Mouse (Mus musculus) intestine, embryonic 14.5 days (tissue): Measurements from ENCODE around the gene Otp. TPM values are rescaled to one million over a fixed set of nuclear protein-coding genes. Genes with fewer than 3 reads are reported as not detected.

Experiments used
- ATAC-seq: fragments of 200-750 bp; cut with Nextera tagmentation; replicated peaks from 2 replicates; pipeline ENCODE4 v1.8.0; 2017; ENCODE audit warnings: low read depth, moderate number of reproducible peaks, moderate TSS enrichment, moderate library complexity; ENCODE audit not compliant: low FRiP score, low TSS enrichment
- DNase-seq: peaks from one replicate; pipeline ENCODE4 v3.0.0-alpha.2; 2018; ENCODE audit warnings: low spot score
- H3K27ac ChIP-seq: fragments of 300-500 bp; sonication (generic); 2 replicates; pipeline ENCODE4 v1.5.1; 2014; ENCODE audit warnings: low read depth, mild to moderate bottlenecking, control low read depth
- H3K27me3 ChIP-seq: fragments of 300-500 bp; sonication (generic); replicated peaks from 2 replicates; pipeline ENCODE4 v1.6.1; 2014; ENCODE audit warnings: low read length, control low read depth; ENCODE audit not compliant: control insufficient read depth, insufficient read depth
- H3K36me3 ChIP-seq: fragments of 300-500 bp; sonication (generic); 2 replicates; pipeline ENCODE4 v1.6.1; 2014; ENCODE audit warnings: low read length, control low read depth; ENCODE audit not compliant: control insufficient read depth, insufficient read depth
- H3K4me1 ChIP-seq: fragments of 300-500 bp; sonication (generic); replicated peaks from 2 replicates; pipeline ENCODE4 v1.6.1; 2014; ENCODE audit warnings: low read length, control low read depth, mixed read lengths; ENCODE audit not compliant: control insufficient read depth, insufficient read depth
- H3K4me2 ChIP-seq: fragments of 300-500 bp; sonication (generic); 2 replicates; pipeline ENCODE4 v1.6.1; 2014; ENCODE audit warnings: low read length
- H3K4me3 ChIP-seq: fragments of 300-500 bp; sonication (generic); 2 replicates; pipeline ENCODE4 v1.5.1; 2014; ENCODE audit warnings: low read depth, low read length, control low read depth, mixed read lengths
- H3K9ac ChIP-seq: fragments of 300-500 bp; sonication (generic); 2 replicates; pipeline ENCODE4 v1.6.1; 2014; ENCODE audit warnings: mild to moderate bottlenecking, low read length
- H3K9me3 ChIP-seq: fragments of 300-500 bp; sonication (generic); 2 replicates; pipeline ENCODE4 v1.6.1; 2016; ENCODE audit warnings: low read length, control low read depth; ENCODE audit not compliant: control insufficient read depth
- WGBS: fragments of 180-500 bp; shearing (Covaris S2); extraction: QIAGEN DNeasy Blood & Tissue Kit; methylation state at CpG from one replicate; pipeline ENCODE4 v1.1.7; 2014; 5-methylcytosine and 5-hydroxymethylcytosine counted together
- polyA plus RNA-seq: library from polyadenylated mRNA; unstranded; fragments of >200 nt; fragmentation: Nextera tagmentation; extraction: Ambion mirVana; gene quantifications from 2 replicates; pipeline ENCODE4 v1.2.1, GENCODE M21; 2014

Otp gene
- polyA plus RNA-seq, 1 experiment from 2014 or later = not detected

DNA sequence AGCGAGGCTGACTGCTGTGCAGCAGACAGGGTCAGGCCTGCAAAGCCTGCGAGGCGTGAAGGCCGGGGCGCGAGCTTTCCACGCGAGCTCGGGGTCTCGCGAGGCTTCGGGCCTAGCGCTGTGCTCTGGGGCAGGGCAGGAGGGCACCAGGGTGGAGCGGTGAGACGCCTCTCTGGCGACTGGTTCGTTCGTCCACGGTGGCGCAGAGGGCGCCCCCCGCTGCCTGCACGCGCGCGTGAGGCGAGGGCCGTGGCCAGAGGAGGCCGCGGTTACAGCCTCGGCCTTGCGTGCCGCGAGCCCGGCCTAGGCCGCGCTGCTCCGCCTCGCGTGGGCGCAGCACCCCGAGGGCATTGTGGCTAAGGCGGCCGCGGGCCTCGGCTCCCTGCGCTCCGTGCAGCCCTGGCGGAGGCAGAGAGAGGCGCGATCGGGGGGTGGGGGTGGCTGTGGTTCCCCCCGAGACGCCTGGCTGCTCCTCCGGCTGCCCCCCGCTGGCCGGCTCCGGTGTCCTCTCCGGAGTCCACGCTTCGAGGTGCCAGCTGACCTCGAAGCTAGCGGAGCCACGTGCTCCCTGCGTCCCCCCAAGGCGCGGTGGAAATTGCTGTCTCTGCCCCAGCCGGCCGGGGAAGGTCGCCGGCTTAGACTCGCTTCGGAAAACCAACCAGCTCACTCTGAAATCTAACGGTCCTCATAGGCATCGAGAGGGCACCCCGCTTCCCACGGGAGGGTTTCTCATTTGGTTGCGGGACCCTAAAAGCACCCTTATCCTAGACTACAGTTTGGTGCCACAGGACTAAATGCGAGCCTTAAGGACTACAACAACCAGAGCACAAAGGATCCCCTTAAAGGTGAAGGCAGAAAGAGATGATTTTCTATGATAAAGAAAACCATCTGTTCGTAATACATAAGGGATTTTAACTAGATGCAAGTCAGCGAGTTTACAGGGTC lies 10.2 kb downstream of the Otp start:
- Histone ChIP-seq H3K9me3 (no peaks in the 10 kb centered on the region), H3K4me2 (peak overlapping the region; percentile 41), H3K4me3 (0 out of 2 replicates have a peak overlapping the region, but pooled peaks have one; percentile 11), H3K27ac (no peak overlapping the region), H3K4me1 (peaks cover 8% of the 10 kb centered on the region), H3K27me3 (peaks cover 97% of the 10 kb centered on the region), H3K9ac (no peak overlapping the region), H3K36me3 (no peaks in the 10 kb centered on the region)
- DNase-seq (no peak), ATAC-seq (no peak)
- WGBS = 1% methylated on average over 70 of the region's 81 CpGs

- DNase-seq (no peak), ATAC-seq (no peak)
- Histone ChIP-seq H3K9ac (no peak overlapping the region), H3K4me1 (no peaks in the 10 kb centered on the region), H3K36me3 (no peaks in the 10 kb centered on the region), H3K4me2 (no peak overlapping the region), H3K27me3 (no peaks in the 10 kb centered on the region), H3K9me3 (no peaks in the 10 kb centered on the region), H3K4me3 (no peak overlapping the region), H3K27ac (no peak overlapping the region)
- WGBS = 90% methylated on average over 10 of the region's 10 CpGs
These were observed 32.4 kb downstream of the Otp start for GRCm38 (mm10) chr13:94907841-94908240.

- ATAC-seq (no peak), DNase-seq (no peak)
- Histone ChIP-seq H3K4me2 (peak overlapping the region; percentile 41), H3K27me3 (no peaks in the 10 kb centered on the region), H3K36me3 (no peaks in the 10 kb centered on the region), H3K9ac (no peak overlapping the region), H3K27ac (no peak overlapping the region), H3K4me3 (no peak overlapping the region), H3K9me3 (no peaks in the 10 kb centered on the region), H3K4me1 (no peaks in the 10 kb centered on the region)
- WGBS = 13% methylated on average over 11 of the region's 11 CpGs
These were observed 37.6 kb downstream of the Otp start for GRCm38 (mm10) chr13:94912961-94913360.

DNA sequence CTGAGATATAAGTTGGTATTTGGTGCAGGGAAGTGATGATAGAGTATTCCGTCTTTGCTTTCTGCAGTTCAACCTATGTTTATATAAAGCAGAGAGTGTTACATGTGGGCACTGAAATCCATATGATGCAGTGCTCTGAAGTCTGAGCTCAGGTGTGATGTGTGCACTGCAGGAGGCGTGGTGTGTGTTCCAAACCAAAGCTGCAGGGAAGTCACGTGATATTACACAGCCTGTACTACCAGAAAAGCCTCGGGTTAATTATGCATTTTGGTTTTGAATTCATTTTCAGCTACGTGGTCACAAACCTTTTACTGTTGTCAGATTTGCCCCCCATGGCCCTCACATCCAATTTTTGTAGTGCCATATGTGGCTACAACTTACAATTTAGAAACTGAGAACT lies 40.3 kb downstream of the Otp start:
- no peak overlapping the region for H3K27ac ChIP-seq
- DNase-seq (no peak), ATAC-seq (no peak)
- 78% methylated on average over 5 of the region's 5 CpGs for WGBS
- no peaks in the 10 kb centered on the region for H3K27me3 ChIP-seq
- H3K4me2 ChIP-seq = no peak overlapping the region
- H3K9ac ChIP-seq = no peak overlapping the region
- H3K9me3 ChIP-seq = no peaks in the 10 kb centered on the region
- no peaks in the 10 kb centered on the region for H3K36me3 ChIP-seq
- H3K4me3 ChIP-seq = no peak overlapping the region
- no peaks in the 10 kb centered on the region for H3K4me1 ChIP-seq

DNA sequence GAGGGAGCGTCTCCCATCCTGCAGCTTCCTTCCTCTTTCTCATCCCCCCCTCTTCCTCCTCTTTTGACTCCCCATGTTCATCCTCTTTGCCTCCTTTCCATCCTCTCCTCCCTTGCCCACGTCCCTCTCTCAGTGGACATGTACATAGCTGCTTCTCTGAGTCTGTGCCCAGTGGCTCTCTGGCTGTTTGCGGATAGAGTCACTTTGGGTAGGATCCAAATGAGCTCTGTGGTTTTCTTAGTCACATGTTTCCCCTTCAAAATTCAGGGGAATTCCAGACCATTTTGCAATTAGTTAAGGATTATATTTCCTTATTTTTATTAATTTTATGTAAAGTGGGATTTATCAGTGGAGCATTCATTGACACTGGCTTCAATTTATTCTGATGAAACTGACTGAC lies 52.7 kb downstream of the Otp start:
- Histone ChIP-seq H3K4me3 (no peak overlapping the region), H3K9ac (no peak overlapping the region), H3K4me1 (no peaks in the 10 kb centered on the region), H3K9me3 (no peaks in the 10 kb centered on the region), H3K4me2 (no peak overlapping the region), H3K27ac (no peak overlapping the region), H3K36me3 (no peaks in the 10 kb centered on the region), H3K27me3 (0 out of 2 replicates have a peak, but pooled peaks cover 8% of the 10 kb centered on the region)
- DNase-seq = no peak
- 81% methylated on average over 3 of the region's 3 CpGs for WGBS
- ATAC-seq = no peak

Other genes starting within 250 kb of the Otp start
- 245 and 246 TPM in 2 replicates for gene Tbca, start 86.7 kb upstream of the Otp start, polyA plus RNA-seq
- 24.4 and 25.5 TPM in 2 replicates for gene Wdr41, start 100.7 kb downstream of the Otp start, polyA plus RNA-seq